Mouse (Mus musculus) liver, embryonic 14.5 days (tissue): ENCODE measurements around the gene Gmfb.
A peak's percentile ranks its signal among the peaks of the same experiment; 100 is the strongest.

Experiments
- CTCF ChIP-seq: IDR thresholded peaks from 2 replicates; pipeline ENCODE4 v1.5.1; 2016; ENCODE audit warnings: antibody characterized with exemption, low read depth, control low read depth
- EP300 ChIP-seq: IDR thresholded peaks from 2 replicates; pipeline ENCODE4 v1.6.1; 2016; ENCODE audit warnings: antibody characterized with exemption, low read depth

- TF ChIP-seq CTCF (peak; percentile 68), EP300 (no peak; the same call in 1 of the 2 replicates)
Observed at GRCm38 (mm10) chr14:46831837-46832333, 9.8 kb upstream of the Gmfb start, which contains the start of gene Cgrrf1.
